Mouse (Mus musculus) stomach, postnatal 0 days (tissue): ENCODE measurements at regions not wholly inside any gene's neighbourhood (a gene's known extent, or its start where the extent isn't known, plus 50 kb on each side); places are given as distances from the start of the nearest gene placed in this dataset.

Experiments used
- CTCF ChIP-seq: IDR thresholded peaks from 2 replicates; pipeline ENCODE4 v1.5.1; 2016; ENCODE audit warnings: antibody characterized with exemption, low read depth, mild to moderate bottlenecking, moderate library complexity
- EP300 ChIP-seq: optimal IDR thresholded peaks from 2 replicates; pipeline ENCODE3; 2016; ENCODE audit warnings: antibody characterized with exemption

- TF ChIP-seq CTCF (peak; percentile 67), EP300 (no peak)
Observed at GRCm38 (mm10) chr2:105615891-105616733, 52.6 kb upstream of the Pax6 start.
